Mouse (Mus musculus): ENCODE measurements around the gene Gpc3. TPM values are rescaled to one million over a fixed set of nuclear protein-coding genes. Genes with fewer than 3 reads are reported as not detected.

The Gpc3 gene
- polyA plus RNA-seq, 1 experiment, result 1.0 TPM

- Histone ChIP-seq H3K4me1 (ENCODE audit: control insufficient read depth, insufficient read depth, low read length) (no peaks in the 10 kb centered on the region), H3K4me3 (ENCODE audit: control insufficient read depth, low read depth, low read length) (no peak overlapping the region), H3K27ac (ENCODE audit: control insufficient read depth, insufficient read depth, low read depth, low read length) (no peak overlapping the region), H3K36me3 (ENCODE audit: control insufficient read depth, insufficient read depth, low read length) (no peaks in the 10 kb centered on the region), H3K27me3 (ENCODE audit: control insufficient read depth, insufficient read depth, low read length) (no peaks in the 10 kb centered on the region)
- TF ChIP-seq CTCF (IDR thresholded peaks at IDR 0.05; ENCODE audit: control insufficient read depth, insufficient read depth, insufficient replicate concordance, low read depth, low read length) (no peak), POLR2A (IDR thresholded peaks at IDR 0.05; ENCODE audit: control insufficient read depth, low read depth, low read length) (no peak)
Measured at GRCm38 (mm10) chrX:52558526-52558925, 55.2 kb downstream of the Gpc3 start.

- no peak for TF ChIP-seq CTCF (IDR thresholded peaks at IDR 0.05; ENCODE audit: control insufficient read depth, insufficient read depth, insufficient replicate concordance, low read depth, low read length)
- TF ChIP-seq POLR2A (IDR thresholded peaks at IDR 0.05; ENCODE audit: control insufficient read depth, low read depth, low read length), result no peak
- Histone ChIP-seq H3K4me3 (ENCODE audit: control insufficient read depth, low read depth, low read length) (no peak overlapping the region), H3K27ac (ENCODE audit: control insufficient read depth, insufficient read depth, low read depth, low read length) (no peak overlapping the region), H3K36me3 (ENCODE audit: control insufficient read depth, insufficient read depth, low read length) (no peaks in the 10 kb centered on the region), H3K27me3 (ENCODE audit: control insufficient read depth, insufficient read depth, low read length) (no peaks in the 10 kb centered on the region), H3K4me1 (ENCODE audit: control insufficient read depth, insufficient read depth, low read length) (no peaks in the 10 kb centered on the region)
Measured at GRCm38 (mm10) chrX:52557489-52557888, 56.3 kb downstream of the Gpc3 start.

- TF ChIP-seq CTCF (IDR thresholded peaks at IDR 0.05; ENCODE audit: control insufficient read depth, insufficient read depth, insufficient replicate concordance, low read depth, low read length), result no peak
- TF ChIP-seq POLR2A (IDR thresholded peaks at IDR 0.05; ENCODE audit: control insufficient read depth, low read depth, low read length), result no peak
- H3K27me3 ChIP-seq (ENCODE audit: control insufficient read depth, insufficient read depth, low read length), result no peaks in the 10 kb centered on the region
- no peaks in the 10 kb centered on the region for H3K4me1 ChIP-seq (ENCODE audit: control insufficient read depth, insufficient read depth, low read length)
- H3K27ac ChIP-seq (ENCODE audit: control insufficient read depth, insufficient read depth, low read depth, low read length), result no peak overlapping the region
- no peaks in the 10 kb centered on the region for H3K36me3 ChIP-seq (ENCODE audit: control insufficient read depth, insufficient read depth, low read length)
- H3K4me3 ChIP-seq (ENCODE audit: control insufficient read depth, low read depth, low read length), result no peak overlapping the region
Measured at GRCm38 (mm10) chrX:52551296-52551695, 62.5 kb downstream of the Gpc3 start.

GRCm38 (mm10) chrX:52544623-52545022 lies 69.1 kb downstream of the Gpc3 start:
- Histone ChIP-seq H3K27ac (ENCODE audit: control insufficient read depth, insufficient read depth, low read depth, low read length) (no peak overlapping the region), H3K4me1 (ENCODE audit: control insufficient read depth, insufficient read depth, low read length) (no peaks in the 10 kb centered on the region)
- no peak for TF ChIP-seq CTCF (IDR thresholded peaks at IDR 0.05; ENCODE audit: control insufficient read depth, insufficient read depth, insufficient replicate concordance, low read depth, low read length)
- no peak for TF ChIP-seq POLR2A (IDR thresholded peaks at IDR 0.05; ENCODE audit: control insufficient read depth, low read depth, low read length)

GRCm38 (mm10) chrX:52537282-52537681 lies 76.5 kb downstream of the Gpc3 start:
- no peak overlapping the region for H3K27ac ChIP-seq (ENCODE audit: control insufficient read depth, insufficient read depth, low read depth, low read length)
- H3K36me3 ChIP-seq (ENCODE audit: control insufficient read depth, insufficient read depth, low read length), result no peaks in the 10 kb centered on the region
- TF ChIP-seq POLR2A (IDR thresholded peaks at IDR 0.05; ENCODE audit: control insufficient read depth, low read depth, low read length) (no peak), CTCF (IDR thresholded peaks at IDR 0.05; ENCODE audit: control insufficient read depth, insufficient read depth, insufficient replicate concordance, low read depth, low read length) (no peak)
- H3K4me1 ChIP-seq (ENCODE audit: control insufficient read depth, insufficient read depth, low read length), result no peaks in the 10 kb centered on the region
- H3K4me3 ChIP-seq (ENCODE audit: control insufficient read depth, low read depth, low read length), result no peak overlapping the region
- no peaks in the 10 kb centered on the region for H3K27me3 ChIP-seq (ENCODE audit: control insufficient read depth, insufficient read depth, low read length)

More at GRCm38 (mm10) chrX:52544623-52545022, 69.1 kb downstream of the Gpc3 start:
- Histone ChIP-seq H3K36me3 (ENCODE audit: control insufficient read depth, insufficient read depth, low read length) (no peaks in the 10 kb centered on the region), H3K4me3 (ENCODE audit: control insufficient read depth, low read depth, low read length) (no peak overlapping the region), H3K27me3 (ENCODE audit: control insufficient read depth, insufficient read depth, low read length) (no peaks in the 10 kb centered on the region)

GRCm38 (mm10) chrX:52533766-52534165 lies 80.0 kb downstream of the Gpc3 start:
- Histone ChIP-seq H3K4me1 (ENCODE audit: control insufficient read depth, insufficient read depth, low read length) (no peaks in the 10 kb centered on the region), H3K4me3 (ENCODE audit: control insufficient read depth, low read depth, low read length) (no peak overlapping the region), H3K36me3 (ENCODE audit: control insufficient read depth, insufficient read depth, low read length) (no peaks in the 10 kb centered on the region), H3K27ac (ENCODE audit: control insufficient read depth, insufficient read depth, low read depth, low read length) (no peak overlapping the region), H3K27me3 (ENCODE audit: control insufficient read depth, insufficient read depth, low read length) (no peaks in the 10 kb centered on the region)
- no peak for TF ChIP-seq CTCF (IDR thresholded peaks at IDR 0.05; ENCODE audit: control insufficient read depth, insufficient read depth, insufficient replicate concordance, low read depth, low read length)
- no peak for TF ChIP-seq POLR2A (IDR thresholded peaks at IDR 0.05; ENCODE audit: control insufficient read depth, low read depth, low read length)

GRCm38 (mm10) chrX:52533098-52533497 lies 80.7 kb downstream of the Gpc3 start:
- H3K36me3 ChIP-seq (ENCODE audit: control insufficient read depth, insufficient read depth, low read length), result no peaks in the 10 kb centered on the region
- H3K27ac ChIP-seq (ENCODE audit: control insufficient read depth, insufficient read depth, low read depth, low read length), result no peak overlapping the region
- TF ChIP-seq CTCF (IDR thresholded peaks at IDR 0.05; ENCODE audit: control insufficient read depth, insufficient read depth, insufficient replicate concordance, low read depth, low read length) (no peak), POLR2A (IDR thresholded peaks at IDR 0.05; ENCODE audit: control insufficient read depth, low read depth, low read length) (no peak)

GRCm38 (mm10) chrX:52532124-52532523 lies 81.6 kb downstream of the Gpc3 start:
- Histone ChIP-seq H3K4me1 (ENCODE audit: control insufficient read depth, insufficient read depth, low read length) (no peaks in the 10 kb centered on the region), H3K27me3 (ENCODE audit: control insufficient read depth, insufficient read depth, low read length) (no peaks in the 10 kb centered on the region), H3K27ac (ENCODE audit: control insufficient read depth, insufficient read depth, low read depth, low read length) (no peak overlapping the region), H3K4me3 (ENCODE audit: control insufficient read depth, low read depth, low read length) (no peak overlapping the region), H3K36me3 (ENCODE audit: control insufficient read depth, insufficient read depth, low read length) (no peaks in the 10 kb centered on the region)
- TF ChIP-seq CTCF (IDR thresholded peaks at IDR 0.05; ENCODE audit: control insufficient read depth, insufficient read depth, insufficient replicate concordance, low read depth, low read length) (no peak), POLR2A (IDR thresholded peaks at IDR 0.05; ENCODE audit: control insufficient read depth, low read depth, low read length) (no peak)

More at GRCm38 (mm10) chrX:52533098-52533497, 80.7 kb downstream of the Gpc3 start:
- H3K27me3 ChIP-seq (ENCODE audit: control insufficient read depth, insufficient read depth, low read length), result no peaks in the 10 kb centered on the region
- H3K4me1 ChIP-seq (ENCODE audit: control insufficient read depth, insufficient read depth, low read length), result no peaks in the 10 kb centered on the region
- no peak overlapping the region for H3K4me3 ChIP-seq (ENCODE audit: control insufficient read depth, low read depth, low read length)

Data from testis, adult 2 months (tissue).